ENCODE assay signal across 10 mouse cellular contexts in genomic region chr17:10479020-10479707, GRCm38 (mm10).
DNase-seq lines count a peak whose midpoint lies in the region; ATAC-seq and TF ChIP-seq lines count a peak whose summit lies in the region.
"Had no signal": no experiment of that assay in that cellular context is flagged by ENCODE, and none has a peak within 500 bp of the region (broad histone marks: within the 10 kb centered on the region; RNA-seq: fewer than 3 reads in every experiment).

No protein-coding gene starts in this region.

- H3K36me3 ChIP-seq in heart, embryonic 10.5 days, result no peaks in the 10 kb centered on the region
- no peaks in the 10 kb centered on the region for H3K36me3 ChIP-seq in lung, embryonic 15.5 days
- H3K36me3 ChIP-seq in embryonic facial prominence, embryonic 15.5 days, result no peaks in the 10 kb centered on the region
- H3K36me3 ChIP-seq in liver, postnatal 0 days (replicated peaks; ENCODE audit: insufficient read depth, low read length), result no peaks in the 10 kb centered on the region

- H3K9me3 ChIP-seq in heart, embryonic 10.5 days, result no peaks in the 10 kb centered on the region
- no peaks in the 10 kb centered on the region for H3K9me3 ChIP-seq in lung, embryonic 15.5 days
- H3K9me3 ChIP-seq in embryonic facial prominence, embryonic 15.5 days (replicated peaks), result no peaks in the 10 kb centered on the region
- no peaks in the 10 kb centered on the region for H3K9me3 ChIP-seq in liver, postnatal 0 days (ENCODE audit: low read length)

- 50% methylated on average over 17 of the region's 17 CpGs for WGBS in heart, embryonic 10.5 days
- 55% methylated on average over 17 of the region's 17 CpGs for WGBS in lung, embryonic 15.5 days
- WGBS in embryonic facial prominence, embryonic 15.5 days, result 16% methylated on average over 17 of the region's 17 CpGs
- WGBS in liver, postnatal 0 days (ENCODE audit: insufficient replicate concordance), result 59% methylated on average over 17 of the region's 17 CpGs

- peak; percentile 62; the same call in 1 of the 2 replicates for ATAC-seq in lung, embryonic 15.5 days (ENCODE audit: borderline replicate concordance, extremely low read depth, low FRiP score, low TSS enrichment)
- peak; percentile 78 for ATAC-seq in embryonic facial prominence, embryonic 15.5 days (ENCODE audit: insufficient number of reproducible peaks, low FRiP score, low TSS enrichment, low read depth)
- ATAC-seq in liver, postnatal 0 days, result peak; percentile 96
- ATAC-seq: CD4-positive, CD25-positive, alpha-beta regulatory T cell, adult 4 months; midbrain, embryonic 16.5 days had no signal

- no peak for TF ChIP-seq CTCF in liver, postnatal 0 days (IDR thresholded peaks at IDR 0.05; ENCODE audit: low read depth)

- TF ChIP-seq EP300 in liver, postnatal 0 days (IDR thresholded peaks at IDR 0.05; ENCODE audit: low read depth), result no peak

- no peak overlapping the region for H3K4me2 ChIP-seq in lung, embryonic 15.5 days
- H3K4me2 ChIP-seq in embryonic facial prominence, embryonic 15.5 days (replicated peaks), result peak overlapping the region; percentile 17; the same call in 1 of the 2 replicates
- H3K4me2 ChIP-seq in liver, postnatal 0 days (ENCODE audit: low read depth, low read length), result no peak overlapping the region

- H3K4me3 ChIP-seq in heart, embryonic 10.5 days, result no peak overlapping the region
- H3K4me3 ChIP-seq in lung, embryonic 15.5 days, result no peak overlapping the region
- no peak overlapping the region for H3K4me3 ChIP-seq in embryonic facial prominence, embryonic 15.5 days (replicated peaks)
- no peak overlapping the region for H3K4me3 ChIP-seq in liver, postnatal 0 days (ENCODE audit: low read depth, low read length)

- peak overlapping the region; percentile 86 for H3K27ac ChIP-seq in heart, embryonic 10.5 days
- peak overlapping the region; percentile 74 for H3K27ac ChIP-seq in lung, embryonic 15.5 days
- H3K27ac ChIP-seq in embryonic facial prominence, embryonic 15.5 days (replicated peaks), result peak overlapping the region; percentile 66
- no peak overlapping the region for H3K27ac ChIP-seq in liver, postnatal 0 days (ENCODE audit: low read depth)

- DNase-seq in heart, embryonic 10.5 days (ENCODE audit: low spot score), result no peak
- DNase-seq in heart, postnatal 10 days, result no peak
- DNase-seq in lung, postnatal 4 days, result no peak
- DNase-seq in liver, postnatal 0 days, result peak; percentile 30
- DNase-seq in layer of hippocampus, adult 9-10 months (ENCODE audit: low spot score), result no peak
- no peak for DNase-seq in left cerebral cortex, adult 9 months (ENCODE audit: low spot score in 2 of 2)

- H3K9ac ChIP-seq in lung, embryonic 15.5 days, result no peak overlapping the region
- no peak overlapping the region for H3K9ac ChIP-seq in embryonic facial prominence, embryonic 15.5 days
- no peak overlapping the region for H3K9ac ChIP-seq in liver, postnatal 0 days (replicated peaks)

- H3K4me1 ChIP-seq in heart, embryonic 10.5 days, result peaks cover 58% of the 10 kb centered on the region
- H3K4me1 ChIP-seq in lung, embryonic 15.5 days, result peaks cover 12% of the 10 kb centered on the region
- peaks cover 15% of the 10 kb centered on the region for H3K4me1 ChIP-seq in embryonic facial prominence, embryonic 15.5 days
- no peaks in the 10 kb centered on the region; the same call in 1 of the 2 replicates for H3K4me1 ChIP-seq in liver, postnatal 0 days (ENCODE audit: insufficient read depth)

- no peaks in the 10 kb centered on the region for H3K27me3 ChIP-seq in heart, embryonic 10.5 days (ENCODE audit: insufficient read depth, poor library complexity, severe bottlenecking)
- no peaks in the 10 kb centered on the region for H3K27me3 ChIP-seq in lung, embryonic 15.5 days
- H3K27me3 ChIP-seq in embryonic facial prominence, embryonic 15.5 days, result no peaks in the 10 kb centered on the region
- H3K27me3 ChIP-seq in liver, postnatal 0 days (ENCODE audit: insufficient read depth, low read length), result no peaks in the 10 kb centered on the region

- intact Hi-C loops in heart, postnatal 10 days (cut with DNase I), result no loop called here
